Mouse (Mus musculus): ENCODE measurements at regions not wholly inside any gene's neighbourhood (a gene's known extent, or its start where the extent isn't known, plus 50 kb on each side); places are given as distances from the start of the nearest gene placed in this dataset.

DNA sequence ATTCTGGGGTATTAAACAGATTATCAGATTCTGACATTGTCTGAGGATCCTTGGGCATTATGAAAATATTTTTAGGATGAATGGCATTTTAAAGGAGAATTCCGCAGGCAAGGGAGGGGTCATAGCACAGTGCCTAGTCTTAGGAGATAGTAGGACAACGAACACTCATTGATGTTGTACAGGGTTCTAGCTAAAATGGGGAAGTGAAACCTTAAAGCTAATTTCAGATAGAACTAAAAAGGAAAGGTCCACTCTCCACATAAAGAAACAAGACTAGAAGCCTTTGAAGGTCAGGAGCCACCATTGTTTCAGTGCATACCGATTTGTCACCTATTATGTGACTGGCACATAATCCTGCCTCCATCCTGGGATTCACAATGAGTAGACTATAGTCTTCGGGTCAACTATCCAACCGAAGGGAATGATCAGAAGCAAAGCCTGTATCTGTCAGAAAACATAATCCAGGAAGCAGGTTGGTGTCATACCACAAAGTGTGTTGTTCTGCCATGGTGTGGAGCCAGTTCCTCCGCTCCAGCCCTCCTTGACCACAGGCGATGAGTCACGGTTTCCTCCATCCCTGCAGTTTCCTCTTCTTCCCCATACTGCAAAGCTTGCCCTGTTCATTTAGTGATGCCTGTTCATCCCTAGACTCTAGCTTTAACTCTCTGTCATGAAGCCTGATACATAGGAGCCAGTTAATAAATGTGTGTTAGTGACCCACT is 110.6 kb downstream of the Tmco5 start:
- Histone ChIP-seq H3K27me3 (ENCODE audit: control insufficient read depth, insufficient read depth, low read length) (no peaks in the 10 kb centered on the region), H3K4me3 (ENCODE audit: low read depth, low read length) (no peak overlapping the region), H3K4me1 (ENCODE audit: control insufficient read depth, insufficient read depth) (peaks cover 15% of the 10 kb centered on the region; the same call in 1 of the 2 replicates), H3K36me3 (replicated peaks; ENCODE audit: control insufficient read depth, insufficient read depth, low read length) (no peaks in the 10 kb centered on the region), H3K9me3 (replicated peaks; ENCODE audit: control insufficient read depth, low read length) (no peaks in the 10 kb centered on the region), H3K27ac (ENCODE audit: low read depth) (no peak overlapping the region), H3K4me2 (ENCODE audit: low read depth, low read length) (no peak overlapping the region), H3K9ac (replicated peaks; ENCODE audit: low read depth, low read length) (no peak overlapping the region)
- no peak for ATAC-seq (ENCODE audit: insufficient read depth, low read depth)
- no peak for DNase-seq (ENCODE audit: low spot score)
- 74% methylated on average over 8 of the region's 8 CpGs for WGBS
- TF ChIP-seq CTCF (IDR thresholded peaks at IDR 0.05; ENCODE audit: low read depth): no peak
- no peak for TF ChIP-seq EP300 (IDR thresholded peaks at IDR 0.05; ENCODE audit: low read depth)

DNA sequence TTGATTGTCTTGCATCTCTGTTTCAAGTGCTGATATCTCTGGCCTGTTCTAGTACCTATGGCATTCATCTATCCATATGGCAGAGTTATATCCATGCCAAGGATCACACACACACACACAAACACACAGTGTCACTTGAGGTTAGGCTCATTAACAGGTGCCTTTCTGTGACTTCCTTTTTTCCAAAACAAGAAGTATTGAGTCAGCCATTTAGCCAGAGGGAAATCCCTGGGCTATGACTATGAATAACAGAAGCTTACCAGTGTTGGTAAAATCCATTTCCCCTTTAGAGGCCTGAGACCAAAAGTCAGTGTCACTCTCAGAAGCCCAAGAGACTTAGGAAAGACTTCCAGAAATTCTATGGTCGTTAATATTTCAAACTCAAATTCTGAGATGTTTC is 111.6 kb downstream of the Tmco5 start:
- Histone ChIP-seq H3K4me1 (ENCODE audit: control insufficient read depth, insufficient read depth) (peaks cover 15% of the 10 kb centered on the region; the same call in 1 of the 2 replicates), H3K9me3 (replicated peaks; ENCODE audit: control insufficient read depth, low read length) (no peaks in the 10 kb centered on the region), H3K4me2 (ENCODE audit: low read depth, low read length) (no peak overlapping the region), H3K27me3 (ENCODE audit: control insufficient read depth, insufficient read depth, low read length) (no peaks in the 10 kb centered on the region), H3K4me3 (ENCODE audit: low read depth, low read length) (no peak overlapping the region), H3K36me3 (replicated peaks; ENCODE audit: control insufficient read depth, insufficient read depth, low read length) (no peaks in the 10 kb centered on the region), H3K9ac (replicated peaks; ENCODE audit: low read depth, low read length) (no peak overlapping the region), H3K27ac (ENCODE audit: low read depth) (no peak overlapping the region)
- DNase-seq (ENCODE audit: low spot score) (no peak), ATAC-seq (ENCODE audit: insufficient read depth, low read depth) (no peak)
- TF ChIP-seq EP300 (IDR thresholded peaks at IDR 0.05; ENCODE audit: low read depth): no peak
- WGBS: 73% methylated on average over 1 of the region's 1 CpGs

GRCm38 (mm10) chr2:116991561-116992042 is 113.1 kb downstream of the Tmco5 start:
- no peak overlapping the region for H3K4me2 ChIP-seq (ENCODE audit: low read depth, low read length)
- H3K4me1 ChIP-seq (ENCODE audit: control insufficient read depth, insufficient read depth): 0 out of 2 replicates have a peak, but pooled peaks cover 7% of the 10 kb centered on the region
- no peaks in the 10 kb centered on the region for H3K27me3 ChIP-seq (ENCODE audit: control insufficient read depth, insufficient read depth, low read length)
- WGBS: 73% methylated on average over 6 of the region's 6 CpGs
- no peaks in the 10 kb centered on the region for H3K36me3 ChIP-seq (replicated peaks; ENCODE audit: control insufficient read depth, insufficient read depth, low read length)
- H3K27ac ChIP-seq (ENCODE audit: low read depth): no peak overlapping the region
- TF ChIP-seq EP300 (IDR thresholded peaks at IDR 0.05; ENCODE audit: low read depth) (no peak), CTCF (IDR thresholded peaks at IDR 0.05; ENCODE audit: low read depth) (no peak)
- ATAC-seq (ENCODE audit: insufficient read depth, low read depth) (no peak), DNase-seq (ENCODE audit: low spot score) (no peak)
- H3K9me3 ChIP-seq (replicated peaks; ENCODE audit: control insufficient read depth, low read length): no peaks in the 10 kb centered on the region
- no peak overlapping the region for H3K4me3 ChIP-seq (ENCODE audit: low read depth, low read length)
- no peak overlapping the region for H3K9ac ChIP-seq (replicated peaks; ENCODE audit: low read depth, low read length)

GRCm38 (mm10) chr2:116993724-116994123 is 115.2 kb downstream of the Tmco5 start:
- no peak for DNase-seq (ENCODE audit: low spot score)
- no peak overlapping the region for H3K4me3 ChIP-seq (ENCODE audit: low read depth, low read length)
- H3K27ac ChIP-seq (ENCODE audit: low read depth): no peak overlapping the region
- 0 out of 2 replicates have a peak, but pooled peaks cover 7% of the 10 kb centered on the region for H3K4me1 ChIP-seq (ENCODE audit: control insufficient read depth, insufficient read depth)
- WGBS: 25% methylated on average over 4 of the region's 4 CpGs
- TF ChIP-seq EP300 (IDR thresholded peaks at IDR 0.05; ENCODE audit: low read depth) (no peak), CTCF (IDR thresholded peaks at IDR 0.05; ENCODE audit: low read depth) (no peak)
- no peak overlapping the region for H3K4me2 ChIP-seq (ENCODE audit: low read depth, low read length)
- H3K9ac ChIP-seq (replicated peaks; ENCODE audit: low read depth, low read length): no peak overlapping the region
- no peaks in the 10 kb centered on the region for H3K27me3 ChIP-seq (ENCODE audit: control insufficient read depth, insufficient read depth, low read length)
- no peaks in the 10 kb centered on the region for H3K36me3 ChIP-seq (replicated peaks; ENCODE audit: control insufficient read depth, insufficient read depth, low read length)
- no peaks in the 10 kb centered on the region for H3K9me3 ChIP-seq (replicated peaks; ENCODE audit: control insufficient read depth, low read length)
- peak; percentile 33; the same call in 1 of the 2 replicates for ATAC-seq (ENCODE audit: insufficient read depth, low read depth)

GRCm38 (mm10) chr2:116996302-116996701 is 117.8 kb downstream of the Tmco5 start:
- Histone ChIP-seq H3K9ac (replicated peaks; ENCODE audit: low read depth, low read length) (no peak overlapping the region), H3K4me1 (ENCODE audit: control insufficient read depth, insufficient read depth) (0 out of 2 replicates have a peak, but pooled peaks cover 7% of the 10 kb centered on the region), H3K9me3 (replicated peaks; ENCODE audit: control insufficient read depth, low read length) (no peaks in the 10 kb centered on the region), H3K4me3 (ENCODE audit: low read depth, low read length) (no peak overlapping the region), H3K36me3 (replicated peaks; ENCODE audit: control insufficient read depth, insufficient read depth, low read length) (no peaks in the 10 kb centered on the region), H3K27ac (ENCODE audit: low read depth) (no peak overlapping the region), H3K27me3 (ENCODE audit: control insufficient read depth, insufficient read depth, low read length) (no peaks in the 10 kb centered on the region), H3K4me2 (ENCODE audit: low read depth, low read length) (no peak overlapping the region)
- ATAC-seq (ENCODE audit: insufficient read depth, low read depth): no peak
- no peak for TF ChIP-seq CTCF (IDR thresholded peaks at IDR 0.05; ENCODE audit: low read depth)
- TF ChIP-seq EP300 (IDR thresholded peaks at IDR 0.05; ENCODE audit: low read depth): no peak
- WGBS: 53% methylated on average over 6 of the region's 6 CpGs
- DNase-seq (ENCODE audit: low spot score): no peak

GRCm38 (mm10) chr2:116998822-116999221 is 120.3 kb downstream of the Tmco5 start:
- Histone ChIP-seq H3K9me3 (replicated peaks; ENCODE audit: control insufficient read depth, low read length) (no peaks in the 10 kb centered on the region), H3K36me3 (replicated peaks; ENCODE audit: control insufficient read depth, insufficient read depth, low read length) (no peaks in the 10 kb centered on the region), H3K9ac (replicated peaks; ENCODE audit: low read depth, low read length) (no peak overlapping the region), H3K4me3 (ENCODE audit: low read depth, low read length) (no peak overlapping the region), H3K4me1 (ENCODE audit: control insufficient read depth, insufficient read depth) (no peaks in the 10 kb centered on the region), H3K27ac (ENCODE audit: low read depth) (no peak overlapping the region), H3K4me2 (ENCODE audit: low read depth, low read length) (no peak overlapping the region), H3K27me3 (ENCODE audit: control insufficient read depth, insufficient read depth, low read length) (no peaks in the 10 kb centered on the region)
- WGBS: 25% methylated on average over 1 of the region's 1 CpGs
- no peak for ATAC-seq (ENCODE audit: insufficient read depth, low read depth)
- TF ChIP-seq EP300 (IDR thresholded peaks at IDR 0.05; ENCODE audit: low read depth) (no peak), CTCF (IDR thresholded peaks at IDR 0.05; ENCODE audit: low read depth) (no peak)
- DNase-seq (ENCODE audit: low spot score): no peak
